Mouse (Mus musculus): ENCODE results near the gene Bpifa6. TPM values are rescaled to one million over a fixed set of nuclear protein-coding genes. Genes with fewer than 3 reads are reported as not detected.

The Bpifa6 gene
- total RNA-seq, 4 experiments from 2014 or later = not detected

DNA sequence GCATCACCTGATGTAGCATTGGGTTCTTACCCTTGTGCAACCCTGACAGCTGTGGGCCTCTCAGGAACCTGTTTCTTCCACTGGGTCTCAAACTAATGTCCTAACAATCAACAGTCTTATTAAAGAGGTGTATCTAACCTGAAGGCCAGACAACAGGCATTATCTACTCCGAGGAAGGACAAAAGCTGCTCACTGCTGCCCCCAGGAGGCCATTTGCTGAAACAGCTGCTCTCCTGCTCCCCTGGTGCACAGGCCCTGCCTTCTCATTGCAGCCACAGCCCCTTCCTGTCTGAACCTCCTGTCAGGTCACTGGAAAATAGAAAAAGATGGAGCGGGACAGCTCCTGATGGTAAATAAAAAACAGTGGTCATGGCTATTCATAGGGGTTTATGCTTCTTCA, 64.2 kb downstream of the Bpifa6 start:
- no peak for DNase-seq (ENCODE audit: low spot score)

DNA sequence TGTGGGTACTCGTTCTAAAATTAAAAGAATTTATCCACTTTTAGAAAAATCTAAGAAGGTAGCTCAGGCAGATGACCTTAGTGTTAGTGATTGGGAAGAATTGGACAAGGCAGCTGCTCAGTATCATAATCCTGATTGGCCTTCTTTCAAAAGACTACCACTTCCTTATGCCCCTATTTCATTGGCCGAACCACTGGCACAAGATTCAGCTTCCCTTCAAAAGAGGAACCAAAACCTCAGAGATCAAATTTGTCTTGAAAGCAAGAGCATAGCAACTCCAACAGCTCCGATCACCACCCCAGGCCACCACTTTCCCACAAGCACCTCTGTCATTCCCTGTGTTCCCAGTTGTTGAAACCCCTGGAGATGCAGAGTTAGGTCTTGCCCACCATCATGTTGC, 70.0 kb downstream of the Bpifa6 start:
- DNase-seq (ENCODE audit: low spot score) = peak; percentile 9

Other genes with a start within 250 kb of the Bpifa6 start
- gene Mapre1, start 233.7 kb upstream of the Bpifa6 start, total RNA-seq (2022) = 10 to 100 TPM; 49.5 to 57.0 (median 50.8) TPM
- gene Efcab8, start 195.0 kb upstream of the Bpifa6 start, total RNA-seq (2022) = not detected
- gene Sun5, start 103.9 kb upstream of the Bpifa6 start, total RNA-seq (2022) = not detected
- gene Bpifb2, start 99.9 kb upstream of the Bpifa6 start, total RNA-seq (2022) = not detected
- not detected for gene Bpifb6, start 74.6 kb upstream of the Bpifa6 start, total RNA-seq (2022)
- gene Bpifb3, start 56.7 kb upstream of the Bpifa6 start, total RNA-seq (2022) = not detected
- not detected for gene Bpifb4, start 36.7 kb upstream of the Bpifa6 start, total RNA-seq (2022)
- gene Bpifa2, start 33.3 kb downstream of the Bpifa6 start, total RNA-seq (2022) = not detected
- gene Bpifa3, start 155.4 kb downstream of the Bpifa6 start, total RNA-seq (2022) = not detected
- gene Bpifa1, start 167.9 kb downstream of the Bpifa6 start, total RNA-seq (2022) = 10 to 100 TPM in 1 of 4 experiments, not detected in 3; 56.2 TPM
- not detected for gene Bpifa5, start 187.7 kb downstream of the Bpifa6 start, total RNA-seq (2022)
- under 1 TPM in 2 of 4 experiments, not detected in 2; 0.16 to 0.55 TPM for gene Bpifb1, start 215.9 kb downstream of the Bpifa6 start, total RNA-seq (2022)
- gene Bpifb5, start 248.8 kb downstream of the Bpifa6 start, total RNA-seq (2022) = not detected